Mouse (Mus musculus) embryonic facial prominence, embryonic 14.5 days (tissue): Measurements from ENCODE around the gene Mapk14. TPM values are rescaled to one million over a fixed set of nuclear protein-coding genes. Genes with fewer than 3 reads are reported as not detected.

Experiments
- ATAC-seq: fragments of 200-750 bp; cut with Nextera tagmentation; 2 replicates; pipeline ENCODE4 v1.8.0; 2017; ENCODE audit warnings: low read depth, moderate number of reproducible peaks, moderate TSS enrichment
- DNase-seq: peaks from one replicate; pipeline ENCODE4 v3.0.0-alpha.2; 2015; ENCODE audit warnings: low spot score
- H3K27ac ChIP-seq: fragments of 300-500 bp; sonication (generic); replicated peaks from 2 replicates; pipeline ENCODE4 v1.5.1; 2014; ENCODE audit warnings: low read depth, mild to moderate bottlenecking, low read length, moderate library complexity
- H3K27me3 ChIP-seq: fragments of 300-500 bp; sonication (generic); replicated peaks from 2 replicates; pipeline ENCODE4 v1.6.1; 2014; ENCODE audit warnings: low read length; ENCODE audit not compliant: control insufficient read depth, insufficient read depth
- H3K36me3 ChIP-seq: fragments of 300-500 bp; sonication (generic); 2 replicates; pipeline ENCODE4 v1.6.1; 2014; ENCODE audit warnings: low read length, mixed read lengths; ENCODE audit not compliant: control insufficient read depth, insufficient read depth
- H3K4me1 ChIP-seq: fragments of 300-500 bp; sonication (generic); 2 replicates; pipeline ENCODE4 v1.6.1; 2014; ENCODE audit warnings: antibody characterized with exemption, low read length; ENCODE audit not compliant: control insufficient read depth, insufficient read depth
- H3K4me2 ChIP-seq: fragments of 300-500 bp; sonication (generic); 2 replicates; pipeline ENCODE4 v1.6.1; 2014; ENCODE audit warnings: low read depth, mild to moderate bottlenecking, low read length, moderate library complexity, mixed read lengths
- H3K4me3 ChIP-seq: fragments of 300-500 bp; sonication (generic); 2 replicates; pipeline ENCODE4 v1.5.1; 2014; ENCODE audit warnings: low read depth, mild to moderate bottlenecking, low read length
- H3K9ac ChIP-seq: fragments of 300-500 bp; sonication (generic); 2 replicates; pipeline ENCODE4 v1.6.1; 2014; ENCODE audit warnings: low read depth, mild to moderate bottlenecking, low read length, moderate library complexity, mixed read lengths
- H3K9me3 ChIP-seq: fragments of 300-500 bp; sonication (generic); 2 replicates; pipeline ENCODE4 v1.6.1; 2016; ENCODE audit warnings: low read length; ENCODE audit not compliant: control insufficient read depth
- WGBS: fragments of 180-500 bp; shearing (Covaris S2); extraction: QIAGEN DNeasy Blood & Tissue Kit; methylation state at CpG from one replicate; pipeline ENCODE4 v1.1.7; 2014; 5-methylcytosine and 5-hydroxymethylcytosine counted together
- polyA plus RNA-seq: library from polyadenylated mRNA; unstranded; fragments of >200 nt; fragmentation: Nextera tagmentation; extraction: Ambion mirVana; gene quantifications from 2 replicates; pipeline ENCODE4 v1.2.1, GENCODE M21; 2014

Mapk14 gene
- polyA plus RNA-seq, 1 experiment from 2014 or later, result 52.8 TPM

GRCm38 (mm10) chr17:28682311-28683084 lies 8.6 kb upstream of the Mapk14 start:
- DNase-seq, result no peak
- ATAC-seq, result peak; percentile 55; the same call in 1 of the 2 replicates

DNA sequence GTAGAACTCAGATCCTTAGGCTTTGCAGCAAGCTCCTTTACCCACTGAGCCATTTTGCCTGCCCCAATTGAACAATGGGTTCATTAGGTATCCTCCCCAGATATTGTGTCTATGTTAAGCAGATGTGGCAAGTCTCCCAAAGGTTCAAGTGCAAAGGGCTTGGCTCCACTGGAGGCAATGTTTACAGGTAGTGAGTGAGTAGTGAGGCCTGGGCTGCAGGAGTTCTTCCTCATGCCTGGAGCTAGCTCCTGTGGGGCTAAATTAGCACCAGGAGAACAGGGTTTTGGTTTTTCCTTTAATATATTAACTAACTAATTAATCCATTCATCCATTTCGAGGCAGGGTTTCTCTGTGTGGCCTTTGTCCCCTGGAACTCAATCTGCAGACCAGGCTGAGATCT lies 7.5 kb upstream of the Mapk14 start:
- no peak overlapping the region for H3K9ac ChIP-seq
- H3K4me2 ChIP-seq, result no peak overlapping the region
- H3K4me3 ChIP-seq, result no peak overlapping the region
- no peaks in the 10 kb centered on the region for H3K27me3 ChIP-seq
- DNase-seq, result no peak
- H3K27ac ChIP-seq, result no peak overlapping the region
- H3K4me1 ChIP-seq, result no peaks in the 10 kb centered on the region
- 36% methylated on average over 1 of the region's 1 CpGs for WGBS
- ATAC-seq, result no peak
- no peaks in the 10 kb centered on the region for H3K9me3 ChIP-seq
- H3K36me3 ChIP-seq, result no peaks in the 10 kb centered on the region

More at GRCm38 (mm10) chr17:28682311-28683084, 8.6 kb upstream of the Mapk14 start:
- Histone ChIP-seq H3K27ac (no peak overlapping the region), H3K9ac (no peak overlapping the region), H3K4me3 (no peak overlapping the region), H3K4me2 (no peak overlapping the region), H3K9me3 (no peaks in the 10 kb centered on the region), H3K27me3 (no peaks in the 10 kb centered on the region), H3K36me3 (no peaks in the 10 kb centered on the region), H3K4me1 (no peaks in the 10 kb centered on the region)
- WGBS, result 65% methylated on average over 13 of the region's 13 CpGs

- Histone ChIP-seq H3K27me3 (peaks cover 7% of the 10 kb centered on the region; the same call in 1 of the 2 replicates), H3K27ac (no peak overlapping the region), H3K4me1 (peaks cover 2% of the 10 kb centered on the region; the same call in 1 of the 2 replicates), H3K9me3 (no peaks in the 10 kb centered on the region), H3K9ac (no peak overlapping the region), H3K4me2 (no peak overlapping the region), H3K36me3 (no peaks in the 10 kb centered on the region), H3K4me3 (no peak overlapping the region)
- ATAC-seq (no peak), DNase-seq (peak; percentile 29)
- 75% methylated on average over 19 of the region's 19 CpGs for WGBS
Observed at GRCm38 (mm10) chr17:28684631-28685030, 6.5 kb upstream of the Mapk14 start.

GRCm38 (mm10) chr17:28687354-28687753 lies 3.8 kb upstream of the Mapk14 start:
- Histone ChIP-seq H3K27ac (no peak overlapping the region), H3K4me3 (no peak overlapping the region), H3K9me3 (no peaks in the 10 kb centered on the region), H3K36me3 (no peaks in the 10 kb centered on the region), H3K9ac (0 out of 2 replicates have a peak overlapping the region, but pooled peaks have one; percentile 19), H3K4me1 (peaks cover 4% of the 10 kb centered on the region; the same call in 1 of the 2 replicates), H3K27me3 (peaks cover 10% of the 10 kb centered on the region; the same call in 1 of the 2 replicates), H3K4me2 (no peak overlapping the region)
- ATAC-seq (no peak), DNase-seq (no peak)
- WGBS, result 39% methylated on average over 4 of the region's 4 CpGs

- Histone ChIP-seq H3K9me3 (no peaks in the 10 kb centered on the region), H3K4me1 (peaks cover 19% of the 10 kb centered on the region), H3K9ac (peak within 1 kb of the TSS; percentile 69), H3K27ac (no peak within 1 kb of the TSS; the same call in 1 of the 2 replicates), H3K4me3 (peak within 1 kb of the TSS; percentile 99), H3K4me2 (peak within 1 kb of the TSS; percentile 80), H3K36me3 (no peaks in the 10 kb centered on the region), H3K27me3 (peaks cover 10% of the 10 kb centered on the region; the same call in 1 of the 2 replicates)
- ATAC-seq (no peak), DNase-seq (no peak)
- 9% methylated on average over 40 of the region's 40 CpGs for WGBS
Observed at GRCm38 (mm10) chr17:28689586-28690283, 1.4 kb upstream of the Mapk14 start, which contains the start of gene Slc26a8. Slc26a8 (minus strand) TSS chr17:28690233.

GRCm38 (mm10) chr17:28691687-28692340 lies 685 bp downstream of the Mapk14 start:
- Histone ChIP-seq H3K27ac (peak overlapping the region; percentile 94), H3K4me1 (peaks cover 19% of the 10 kb centered on the region), H3K36me3 (no peaks in the 10 kb centered on the region), H3K4me2 (peak overlapping the region; percentile 75), H3K27me3 (peaks cover 10% of the 10 kb centered on the region; the same call in 1 of the 2 replicates), H3K9me3 (no peaks in the 10 kb centered on the region), H3K4me3 (peak overlapping the region; percentile 99), H3K9ac (peak overlapping the region; percentile 93)
- peak; percentile 50 for DNase-seq
- 0% methylated on average over 19 of the region's 53 CpGs for WGBS
- peak; percentile 24 for ATAC-seq

GRCm38 (mm10) chr17:28692341-28692710 lies 1.2 kb downstream of the Mapk14 start:
- Histone ChIP-seq H3K27ac (peak overlapping the region; percentile 94), H3K4me3 (peak overlapping the region; percentile 99), H3K4me2 (peak overlapping the region; percentile 75), H3K36me3 (no peaks in the 10 kb centered on the region), H3K27me3 (peaks cover 10% of the 10 kb centered on the region; the same call in 1 of the 2 replicates), H3K9me3 (no peaks in the 10 kb centered on the region), H3K9ac (peak overlapping the region; percentile 93), H3K4me1 (peaks cover 24% of the 10 kb centered on the region)
- under 1% methylated on average over 18 of the region's 18 CpGs for WGBS
- ATAC-seq (no peak), DNase-seq (peak; percentile 60)

- H3K27me3 ChIP-seq, result peaks cover 10% of the 10 kb centered on the region; the same call in 1 of the 2 replicates
- no peak for DNase-seq
- peak overlapping the region; percentile 93 for H3K9ac ChIP-seq
- H3K4me3 ChIP-seq, result peak overlapping the region; percentile 99
- H3K4me2 ChIP-seq, result peak overlapping the region; percentile 75
- 0 out of 2 replicates have a peak overlapping the region, but pooled peaks have one; percentile 94 for H3K27ac ChIP-seq
- ATAC-seq, result no peak
- H3K36me3 ChIP-seq, result no peaks in the 10 kb centered on the region
- WGBS, result 22% methylated on average over 3 of the region's 3 CpGs
- H3K4me1 ChIP-seq, result peaks cover 31% of the 10 kb centered on the region
- no peaks in the 10 kb centered on the region for H3K9me3 ChIP-seq
Observed at GRCm38 (mm10) chr17:28693086-28693485, 2.0 kb downstream of the Mapk14 start.
